Mouse (Mus musculus) retina, postnatal 7 days (tissue): Measurements from ENCODE around the gene Gsk3b.
"Not testable (repeated sequence)": the region's sequence is repeated elsewhere in the genome, so short reads cannot be mapped to it uniquely, and the experiment has no call there.

Experiments used
- DNase-seq: peaks from one replicate; pipeline ENCODE4 v3.0.0-alpha.2; 2012; ENCODE audit warnings: low read depth, low spot score

The Gsk3b gene

GRCm38 (mm10) chr16:38189952-38190351 is 101.2 kb downstream of the Gsk3b start:
- DNase-seq: no peak

- no peak for DNase-seq
Observed at GRCm38 (mm10) chr16:38190531-38190930, 101.7 kb downstream of the Gsk3b start.

- DNase-seq: no peak
Observed at GRCm38 (mm10) chr16:38191460-38191859, 102.7 kb downstream of the Gsk3b start.

- DNase-seq: no peak
Observed at GRCm38 (mm10) chr16:38192640-38193039, 103.8 kb downstream of the Gsk3b start.

GRCm38 (mm10) chr16:38197299-38197698 is 108.5 kb downstream of the Gsk3b start:
- DNase-seq: peak; percentile 57

GRCm38 (mm10) chr16:38205272-38205671 is 116.5 kb downstream of the Gsk3b start:
- DNase-seq: no peak

GRCm38 (mm10) chr16:38222491-38222890 is 133.7 kb downstream of the Gsk3b start:
- not testable (repeated sequence) for DNase-seq

- no peak for DNase-seq
Observed at GRCm38 (mm10) chr16:38236936-38237585, 148.3 kb downstream of the Gsk3b start.

GRCm38 (mm10) chr16:38239729-38240128 is 150.9 kb downstream of the Gsk3b start:
- peak; percentile 9 for DNase-seq

GRCm38 (mm10) chr16:38240167-38240566 is 151.4 kb downstream of the Gsk3b start:
- no peak for DNase-seq

- no peak for DNase-seq
Observed at GRCm38 (mm10) chr16:38244111-38244510, 155.3 kb downstream of the Gsk3b start.

GRCm38 (mm10) chr16:38245379-38245778 is 156.6 kb downstream of the Gsk3b start:
- no peak for DNase-seq

- no peak for DNase-seq
Observed at GRCm38 (mm10) chr16:38245849-38246585, 157.2 kb downstream of the Gsk3b start.

GRCm38 (mm10) chr16:38248331-38248961 is 159.6 kb downstream of the Gsk3b start:
- DNase-seq: no peak

GRCm38 (mm10) chr16:38250467-38250866 is 161.7 kb downstream of the Gsk3b start:
- DNase-seq: no peak

GRCm38 (mm10) chr16:38254001-38254400 is 165.2 kb downstream of the Gsk3b start:
- DNase-seq: no peak

GRCm38 (mm10) chr16:38255107-38255506 is 166.3 kb downstream of the Gsk3b start:
- no peak for DNase-seq

- no peak for DNase-seq
Observed at GRCm38 (mm10) chr16:38255927-38256326, 167.1 kb downstream of the Gsk3b start.

- no peak for DNase-seq
Observed at GRCm38 (mm10) chr16:38271601-38272000, 182.8 kb downstream of the Gsk3b start.

GRCm38 (mm10) chr16:38272483-38272882 is 183.7 kb downstream of the Gsk3b start:
- DNase-seq: no peak

GRCm38 (mm10) chr16:38274737-38275136 is 185.9 kb downstream of the Gsk3b start:
- DNase-seq: no peak

- no peak for DNase-seq
Observed at GRCm38 (mm10) chr16:38279794-38280193, 191.0 kb downstream of the Gsk3b start.

GRCm38 (mm10) chr16:38280951-38281350 is 192.2 kb downstream of the Gsk3b start:
- no peak for DNase-seq
